Mouse (Mus musculus) thymus, adult 2 months (tissue): ENCODE data around the gene Ddi1. TPM values are rescaled to one million over a fixed set of nuclear protein-coding genes. Genes with fewer than 3 reads are reported as not detected.

ENCODE experiments used
- DNase-seq: peaks from one replicate; pipeline ENCODE4 v3.0.0; 2021
- H3K27ac ChIP-seq: fragments of 200-500 bp; 2 replicates; pipeline ENCODE4 v1.5.1; 2012; ENCODE audit warnings: low read length, control low read depth; ENCODE audit not compliant: control insufficient read depth, insufficient read depth
- H3K27me3 ChIP-seq: fragments of 200-500 bp; 2 replicates; pipeline ENCODE4 v1.6.1; 2012; ENCODE audit warnings: mild to moderate bottlenecking, low read length, moderate library complexity, mixed read lengths; ENCODE audit not compliant: control insufficient read depth, insufficient read depth
- H3K36me3 ChIP-seq: fragments of 200-500 bp; 2 replicates; pipeline ENCODE4 v1.6.1; 2012; ENCODE audit warnings: mild to moderate bottlenecking, low read length, moderate library complexity; ENCODE audit not compliant: control insufficient read depth, insufficient read depth
- H3K4me1 ChIP-seq: fragments of 200-500 bp; replicated peaks from 2 replicates; pipeline ENCODE4 v1.6.1; 2012; ENCODE audit warnings: low read length; ENCODE audit not compliant: control insufficient read depth, insufficient read depth
- H3K4me3 ChIP-seq: fragments of 200-500 bp; 2 replicates; pipeline ENCODE4 v1.5.1; 2012; ENCODE audit warnings: mild to moderate bottlenecking, low read length, control low read depth, moderate library complexity; ENCODE audit not compliant: control insufficient read depth, insufficient read depth
- CTCF ChIP-seq: fragments of 200-500 bp; IDR thresholded peaks from 2 replicates; pipeline ENCODE4 v1.5.1; 2012; ENCODE audit warnings: mild to moderate bottlenecking, control low read depth, low read length, moderate library complexity, borderline replicate concordance; ENCODE audit not compliant: control insufficient read depth, poor library complexity, insufficient read depth; ENCODE audit errors: extremely low read depth
- POLR2A ChIP-seq: fragments of 200-500 bp; IDR thresholded peaks from 2 replicates; pipeline ENCODE4 v1.6.1; 2012; ENCODE audit warnings: mild to moderate bottlenecking, low read length, control low read depth, moderate library complexity; ENCODE audit not compliant: control insufficient read depth, poor library complexity, insufficient read depth; ENCODE audit errors: extremely low read depth
- WGBS: fragments of 180-500 bp; shearing (Covaris S2); methylation state at CpG from one replicate; pipeline ENCODE4 v1.1.7; 2018; 5-methylcytosine and 5-hydroxymethylcytosine counted together
- polyA plus RNA-seq: library from polyadenylated mRNA; depleted of rRNA; stranded (reverse); fragments of >200 nt; gene quantifications from 2 replicates; pipeline ENCODE4 v1.2.3, GENCODE M21; 2012; rRNA removed

Ddi1 gene
- polyA plus RNA-seq, 1 experiment = not detected

- Histone ChIP-seq H3K27ac (no peak overlapping the region), H3K27me3 (no peaks in the 10 kb centered on the region), H3K4me3 (no peak overlapping the region), H3K4me1 (no peaks in the 10 kb centered on the region), H3K36me3 (no peaks in the 10 kb centered on the region)
- DNase-seq = no peak
- TF ChIP-seq CTCF = no peak
- no peak for TF ChIP-seq POLR2A
- 96% methylated on average over 1 of the region's 1 CpGs for WGBS
Measured at GRCm38 (mm10) chr9:6217505-6217904, 52.1 kb downstream of the Ddi1 start.

GRCm38 (mm10) chr9:6212862-6213261, 56.8 kb downstream of the Ddi1 start:
- WGBS = 95% methylated on average over 5 of the region's 5 CpGs

More at GRCm38 (mm10) chr9:6212862-6213261, 56.8 kb downstream of the Ddi1 start:
- H3K4me3 ChIP-seq = no peak overlapping the region
- H3K4me1 ChIP-seq = no peaks in the 10 kb centered on the region
- no peak for DNase-seq
- TF ChIP-seq CTCF (no peak), POLR2A (no peak)
- H3K27ac ChIP-seq = no peak overlapping the region
- H3K27me3 ChIP-seq = no peaks in the 10 kb centered on the region
- H3K36me3 ChIP-seq = no peaks in the 10 kb centered on the region

Other genes with a start within 250 kb of the Ddi1 start
- gene Pdgfd, start 101.3 kb downstream of the Ddi1 start, polyA plus RNA-seq = 0.80 and 0.97 TPM in 2 replicates